Mouse (Mus musculus) hematopoietic multipotent progenitor cell, adult 10-12 weeks (in vitro differentiated cells): ENCODE measurements around the gene Il18bp. TPM values are rescaled to one million over a fixed set of nuclear protein-coding genes. Genes with fewer than 3 reads are reported as not detected.

ENCODE experiments used
- polyA plus RNA-seq: library from polyadenylated mRNA; stranded (reverse); fragments of >175 nt; gene quantifications from 2 replicates; pipeline ENCODE4 v1.2.3, GENCODE M21; 2012; ENCODE audit warnings: low replicate concordance

Il18bp gene
- polyA plus RNA-seq, result 4.6 and 13.5 TPM in 2 replicates

GRCm38 (mm10) chr7:102018590-102018989, at the start of gene Il18bp:
TSS of gene Il18bp (minus strand) at chr7:102018690.

GRCm38 (mm10) chr7:102065046-102065891, 46.8 kb upstream of the Il18bp start, which contains the start of the genes Rnf121, Xndc1 and Xntrpc:
TSS of gene Rnf121 (minus strand) at chr7:102065469.
TSS of gene Xndc1 (plus strand) at chr7:102065511.
TSS of gene Xntrpc (plus strand) at chr7:102065713.

Other genes starting within 250 kb of the Il18bp start
- not detected in 2 replicates for gene Phox2a, start 200.4 kb downstream of the Il18bp start, polyA plus RNA-seq
- 101 and 265 TPM in 2 replicates for gene Inppl1, start 180.5 kb downstream of the Il18bp start, polyA plus RNA-seq
- gene Folr2, start 161.5 kb downstream of the Il18bp start, polyA plus RNA-seq, result not detected in 2 replicates
- 16.4 and 21.1 TPM in 2 replicates for gene Anapc15, start 155.0 kb downstream of the Il18bp start, polyA plus RNA-seq
- 0.21 TPM in 1 of 2 replicates, not detected in the other for gene Folr1, start 147.9 kb downstream of the Il18bp start, polyA plus RNA-seq
- 138 and 155 TPM in 2 replicates for gene Lamtor1, start 112.8 kb downstream of the Il18bp start, polyA plus RNA-seq
- 0.03 and 0.04 TPM in 2 replicates for gene Tomt, start 112.3 kb downstream of the Il18bp start, polyA plus RNA-seq
- gene Lrrc51, start 84.8 kb downstream of the Il18bp start, polyA plus RNA-seq, result 0.40 and 0.62 TPM in 2 replicates
- gene Numa1, start 84.6 kb downstream of the Il18bp start, polyA plus RNA-seq, result 167 and 193 TPM in 2 replicates
- 2.1 and 5.2 TPM in 2 replicates for gene Rnf121, start 46.8 kb upstream of the Il18bp start, polyA plus RNA-seq
- 16.8 and 17.7 TPM in 2 replicates for gene Xndc1, start 46.8 kb upstream of the Il18bp start, polyA plus RNA-seq
- gene Xntrpc, start 47.0 kb upstream of the Il18bp start, polyA plus RNA-seq, result 0.36 and 1.0 TPM in 2 replicates
- gene Trpc2, start 64.4 kb upstream of the Il18bp start, polyA plus RNA-seq, result 1.4 and 2.6 TPM in 2 replicates
- gene Art1, start 83.1 kb upstream of the Il18bp start, polyA plus RNA-seq, result not detected in 2 replicates
- gene Art5, start 90.8 kb upstream of the Il18bp start, polyA plus RNA-seq, result 0.30 and 0.34 TPM in 2 replicates
- gene Chrna10, start 98.1 kb upstream of the Il18bp start, polyA plus RNA-seq, result 0.10 TPM in 1 of 2 replicates, not detected in the other
- 3.2 and 6.2 TPM in 2 replicates for gene Nup98, start 191.5 kb upstream of the Il18bp start, polyA plus RNA-seq
- gene Pgap2, start 191.5 kb upstream of the Il18bp start, polyA plus RNA-seq, result 18.8 and 20.8 TPM in 2 replicates
- gene Rhog, start 237.4 kb upstream of the Il18bp start, polyA plus RNA-seq, result 184 and 319 TPM in 2 replicates
- 56.1 and 72.6 TPM in 2 replicates for gene Stim1, start 249.1 kb upstream of the Il18bp start, polyA plus RNA-seq